13 mouse cellular contexts compared by ENCODE assay signal in the genomic region with DNA sequence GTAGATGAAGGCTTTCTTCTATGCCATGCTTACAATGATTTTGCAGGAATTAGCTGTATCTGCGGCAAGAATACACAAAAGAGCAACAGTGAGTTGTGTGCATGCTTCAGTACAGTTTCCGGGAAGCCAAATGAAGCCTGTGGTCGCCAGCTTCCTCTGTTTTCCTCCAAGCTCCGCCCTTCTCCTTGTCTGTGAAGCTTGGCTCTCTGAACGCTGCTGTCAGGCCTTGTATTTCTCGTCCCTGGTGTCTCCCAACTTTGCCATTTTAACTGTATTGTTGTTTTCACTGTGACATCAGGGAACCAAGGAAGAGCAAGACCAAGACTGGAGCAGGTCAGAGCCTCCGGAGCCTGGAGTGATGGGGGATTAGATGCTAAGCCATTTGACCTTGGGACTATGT.
DNase-seq lines count a peak whose midpoint lies in the region; ATAC-seq and TF ChIP-seq lines count a peak whose summit lies in the region.
"Had no signal": no experiment of that assay in that cellular context is flagged by ENCODE, and none has a peak within 500 bp of the region (broad histone marks: within the 10 kb centered on the region; RNA-seq: fewer than 3 reads in every experiment).

No protein-coding gene starts in this region.

- H3K9me3 ChIP-seq in heart, embryonic 11.5 days (replicated peaks; ENCODE audit: control insufficient read depth, low read length) = no peaks in the 10 kb centered on the region
- no peaks in the 10 kb centered on the region for H3K9me3 ChIP-seq in ES-E14 (ENCODE audit: control insufficient read depth, insufficient read depth, low read depth, low read length)
- no peaks in the 10 kb centered on the region for H3K9me3 ChIP-seq in forebrain, embryonic 14.5 days (replicated peaks; ENCODE audit: control insufficient read depth, low read length)
- H3K9me3 ChIP-seq: embryonic facial prominence, embryonic 13.5 days had no signal

- peak; percentile 89 for DNase-seq in heart, adult 11 months
- DNase-seq in ES-E14 (ENCODE audit: low read depth, low spot score) = peak; percentile 40
- peak; percentile 23 for DNase-seq in lung, postnatal 25 days (ENCODE audit: low spot score)
- DNase-seq in thymus, postnatal 0 days (ENCODE audit: low spot score) = peak; percentile 67
- no peak for DNase-seq in forebrain, embryonic 14.5 days (ENCODE audit: low spot score)
- no peak for DNase-seq in gastrocnemius, adult 2 months
- no peak for DNase-seq in left cerebral cortex, adult 8-10 months (ENCODE audit: low spot score in 2 of 2)
- DNase-seq: cerebellum, adult 9-11 months; forebrain, postnatal 0 days; kidney, adult 9 months had no signal

- H3K4me2 ChIP-seq in heart, embryonic 11.5 days = no peak overlapping the region
- H3K4me2 ChIP-seq in forebrain, embryonic 14.5 days (ENCODE audit: low read length) = no peak overlapping the region
- H3K4me2 ChIP-seq: embryonic facial prominence, embryonic 13.5 days had no signal

- H3K4me3 ChIP-seq in heart, embryonic 11.5 days (ENCODE audit: low read depth, low read length) = no peak overlapping the region
- H3K4me3 ChIP-seq in ES-E14 (ENCODE audit: insufficient read depth in 1 of 2, low read depth in 1 of 2, low read length in 2 of 2, poor library complexity in 1 of 2, severe bottlenecking in 1 of 2) = peak overlapping the region; percentile 4 to 37; a peak in 2 of 4 replicates
- H3K4me3 ChIP-seq in forebrain, embryonic 14.5 days (ENCODE audit: low read depth, low read length) = no peak overlapping the region
- no peak overlapping the region for H3K4me3 ChIP-seq in gastrocnemius, adult 2 months
- H3K4me3 ChIP-seq: embryonic facial prominence, embryonic 13.5 days; megakaryocyte, embryonic 14.5 days had no signal

- intact Hi-C loops in gastrocnemius, adult 2 months (cut with DNase I) = no loop called here

- ATAC-seq in heart, embryonic 11.5 days (replicated peaks; ENCODE audit: insufficient number of reproducible peaks, low FRiP score, low TSS enrichment) = no peak
- no peak for ATAC-seq in forebrain, embryonic 14.5 days
- ATAC-seq: forebrain, postnatal 0 days had no signal

- H3K9ac ChIP-seq in heart, embryonic 11.5 days (ENCODE audit: low read depth, low read length) = no peak overlapping the region
- peak overlapping the region; percentile 22; the same call in 1 of the 2 replicates for H3K9ac ChIP-seq in ES-E14 (ENCODE audit: insufficient read depth, low read depth, low read length, poor library complexity, severe bottlenecking)
- no peak overlapping the region for H3K9ac ChIP-seq in forebrain, embryonic 14.5 days (ENCODE audit: low read length)
- H3K9ac ChIP-seq: embryonic facial prominence, embryonic 13.5 days; forebrain, postnatal 0 days had no signal

- 54% methylated on average over 7 of the region's 7 CpGs for WGBS in heart, embryonic 11.5 days (ENCODE audit: insufficient replicate concordance)
- WGBS in forebrain, embryonic 14.5 days = 67% methylated on average over 7 of the region's 7 CpGs

- H3K27ac ChIP-seq in heart, embryonic 11.5 days (ENCODE audit: low read depth, low read length) = no peak overlapping the region
- H3K27ac ChIP-seq in ES-E14 (ENCODE audit: insufficient read depth, low read depth, low read length, poor library complexity, severe bottlenecking) = peak overlapping the region; percentile 20; the same call in 1 of the 2 replicates
- H3K27ac ChIP-seq in forebrain, embryonic 14.5 days (ENCODE audit: low read depth, low read length) = no peak overlapping the region
- no peak overlapping the region for H3K27ac ChIP-seq in gastrocnemius, adult 2 months
- H3K27ac ChIP-seq: embryonic facial prominence, embryonic 13.5 days had no signal

- in situ Hi-C loops in ES-E14 (cut with MboI; ENCODE audit: low sequenced_read_pairs in 2 of 2, unreplicated experiment in 2 of 2) = no loop called here

- H3K27me3 ChIP-seq in heart, embryonic 11.5 days (ENCODE audit: control insufficient read depth, insufficient read depth, low read length) = no peaks in the 10 kb centered on the region
- H3K27me3 ChIP-seq in forebrain, embryonic 14.5 days (replicated peaks; ENCODE audit: control insufficient read depth, insufficient read depth, low read length) = no peaks in the 10 kb centered on the region
- H3K27me3 ChIP-seq: embryonic facial prominence, embryonic 13.5 days had no signal

- TF ChIP-seq CTCF in gastrocnemius, adult 2 months (IDR thresholded peaks at IDR 0.05) = no peak

- H3K4me1 ChIP-seq in heart, embryonic 11.5 days (ENCODE audit: control insufficient read depth, insufficient read depth, low read length) = no peaks in the 10 kb centered on the region; the same call in 1 of the 2 replicates
- H3K4me1 ChIP-seq in ES-E14 (ENCODE audit: control insufficient read depth in 2 of 2, insufficient read depth in 2 of 2, low read length in 2 of 2, poor library complexity in 1 of 2) = peaks cover 2 to 5% of the 10 kb centered on the region in 2 experiments; a peak in 2 of 4 replicates
- no peaks in the 10 kb centered on the region for H3K4me1 ChIP-seq in forebrain, embryonic 14.5 days (ENCODE audit: control insufficient read depth, insufficient read depth, low read length)
- H3K4me1 ChIP-seq: embryonic facial prominence, embryonic 13.5 days had no signal

- H3K36me3 ChIP-seq in heart, embryonic 11.5 days (ENCODE audit: control insufficient read depth, insufficient read depth, low read length) = no peaks in the 10 kb centered on the region
- no peaks in the 10 kb centered on the region for H3K36me3 ChIP-seq in ES-E14 (ENCODE audit: control insufficient read depth, insufficient read depth, low read length, poor library complexity, severe bottlenecking)
- no peaks in the 10 kb centered on the region for H3K36me3 ChIP-seq in forebrain, embryonic 14.5 days (ENCODE audit: control insufficient read depth, insufficient read depth, low read length)
- H3K36me3 ChIP-seq: embryonic facial prominence, embryonic 13.5 days had no signal

TF ChIP-seq in ES-E14, 5 proteins besides CTCF, POLR2A, EP300 and RAD21:
- TF ChIP-seq HCFC1 (IDR thresholded peaks at IDR 0.05; ENCODE audit: borderline replicate concordance, insufficient read depth, low read length) = no peak
- no peak for TF ChIP-seq CHD2 (IDR thresholded peaks at IDR 0.05; ENCODE audit: low read depth, low read length)
- TF ChIP-seq ZC3H11A (IDR thresholded peaks at IDR 0.05; ENCODE audit: borderline replicate concordance, low read depth, low read length) = no peak
- no peak for TF ChIP-seq MAFK (IDR thresholded peaks at IDR 0.05; ENCODE audit: insufficient read depth, low read depth, low read length)
- no peak for TF ChIP-seq ZNF384 (IDR thresholded peaks at IDR 0.05; ENCODE audit: low read depth, low read length)

Comparison
In these comparisons a context has a peak if more than half of its experiments do, and no peak if none do; other contexts are left out.
1. DNase-seq: peak in heart, adult 11 months (single experiment), ES-E14 (single experiment), lung, postnatal 25 days (single experiment) and thymus, postnatal 0 days (single experiment); none in forebrain, embryonic 14.5 days (single experiment), gastrocnemius, adult 2 months (single experiment) and left cerebral cortex, adult 8-10 months (0 of 2).
2. H3K4me3 ChIP-seq: peak in ES-E14 (2 of 2); none in heart, embryonic 11.5 days (single experiment), forebrain, embryonic 14.5 days (single experiment) and gastrocnemius, adult 2 months (single experiment).